Mouse (Mus musculus): ENCODE measurements around the gene Gm6217.
A peak's percentile ranks its signal among the peaks of the same experiment; 100 is the strongest.
"Not testable (repeated sequence)": the region's sequence is repeated elsewhere in the genome, so short reads cannot be mapped to it uniquely, and the experiment has no call there.

Gm6217 gene

GRCm38 (mm10) chr1:82931326-82931725 is at the start of gene Gm6217:
TSS of gene Gm6217 (minus strand) at chr1:82931399.
- not testable (repeated sequence) for DNase-seq (ENCODE audit: low spot score)

DNA sequence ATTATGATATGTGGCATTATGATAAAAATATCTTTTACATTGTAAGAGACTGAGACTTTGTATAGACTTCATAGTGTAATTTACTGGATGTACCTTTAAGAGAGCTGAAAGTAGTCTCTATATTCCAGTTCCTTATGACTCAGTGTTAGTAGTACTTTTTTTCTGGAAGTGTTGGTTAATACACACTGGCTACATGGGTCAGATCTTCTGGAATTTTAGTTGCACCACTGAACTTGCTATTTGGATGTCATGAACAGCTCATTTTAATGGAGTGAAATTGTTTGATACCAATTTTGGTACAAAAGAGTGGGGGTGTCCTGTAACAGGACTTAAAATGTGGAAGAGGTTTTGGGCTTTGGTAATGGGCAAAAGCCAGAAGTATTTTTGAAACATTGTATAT is 46.6 kb upstream of the Gm6217 start:
- no peak for DNase-seq (ENCODE audit: low spot score)

GRCm38 (mm10) chr1:82975750-82976149 is 44.6 kb upstream of the Gm6217 start:
- no peak for DNase-seq (ENCODE audit: low spot score)

DNA sequence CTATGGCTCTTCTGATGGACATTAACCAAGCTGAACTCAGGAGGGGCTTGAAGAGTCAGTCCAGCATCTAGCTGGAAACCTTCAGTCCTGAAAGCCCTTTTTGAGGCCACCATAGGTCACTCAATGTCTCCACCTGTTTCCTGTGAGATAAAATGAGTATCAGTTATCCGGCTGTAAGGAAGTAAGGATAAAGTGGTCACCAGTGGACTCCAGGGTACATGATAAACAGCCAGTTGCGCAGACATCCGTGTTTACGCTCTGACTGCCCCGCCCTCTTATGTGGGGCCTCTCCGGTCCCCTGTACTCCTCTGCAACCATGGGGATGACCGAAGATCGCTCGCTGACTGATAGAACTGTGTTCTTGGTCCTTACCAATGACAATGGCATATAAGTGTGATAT is 43.1 kb upstream of the Gm6217 start:
- DNase-seq (ENCODE audit: low spot score), result no peak

- DNase-seq (ENCODE audit: low spot score), result no peak
Observed at GRCm38 (mm10) chr1:82973901-82974300, 42.7 kb upstream of the Gm6217 start.

- peak; percentile 21 for DNase-seq (ENCODE audit: low spot score)
Observed at GRCm38 (mm10) chr1:82973244-82973643, 42.0 kb upstream of the Gm6217 start.

DNA sequence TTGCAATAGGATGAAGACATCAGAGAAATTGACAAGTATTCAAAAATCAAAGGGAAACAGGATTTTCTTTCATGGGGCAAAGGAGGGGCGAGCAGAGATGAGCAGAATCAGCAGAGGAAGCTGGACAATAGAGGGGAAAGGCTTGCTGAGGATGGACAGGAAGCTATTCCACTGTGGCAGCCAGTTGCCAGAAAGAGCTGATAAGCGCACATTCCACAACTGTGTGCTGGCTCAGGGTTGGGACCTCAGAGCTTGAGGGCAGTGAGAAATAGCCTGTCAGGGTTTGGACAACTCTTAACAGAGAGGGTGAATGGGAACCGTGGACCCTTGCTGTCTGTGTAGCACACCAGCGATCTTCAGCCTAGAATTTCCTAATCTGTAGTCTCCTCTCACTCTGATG is 40.8 kb upstream of the Gm6217 start:
- DNase-seq (ENCODE audit: low spot score), result peak; percentile 16

DNA sequence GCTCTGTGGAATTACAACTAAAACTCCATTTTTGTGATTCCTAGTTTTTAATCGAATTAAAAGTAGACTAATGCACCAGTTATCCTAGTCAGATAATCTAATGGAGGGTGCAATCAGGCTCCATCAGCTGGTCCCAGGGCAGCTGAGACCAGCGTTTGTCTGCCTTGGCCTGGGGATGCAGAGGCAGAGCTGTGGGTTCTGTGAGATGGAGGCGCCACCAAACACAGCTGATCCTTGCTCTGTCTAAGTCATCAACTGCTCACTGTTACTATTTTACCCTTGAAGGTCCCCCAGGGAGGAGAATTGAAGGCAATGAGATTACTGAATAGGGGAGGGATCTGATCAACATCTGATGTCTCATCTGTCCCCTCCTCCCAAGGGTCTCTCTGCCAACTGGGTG is 35.2 kb upstream of the Gm6217 start:
- DNase-seq (ENCODE audit: low spot score), result no peak

DNA sequence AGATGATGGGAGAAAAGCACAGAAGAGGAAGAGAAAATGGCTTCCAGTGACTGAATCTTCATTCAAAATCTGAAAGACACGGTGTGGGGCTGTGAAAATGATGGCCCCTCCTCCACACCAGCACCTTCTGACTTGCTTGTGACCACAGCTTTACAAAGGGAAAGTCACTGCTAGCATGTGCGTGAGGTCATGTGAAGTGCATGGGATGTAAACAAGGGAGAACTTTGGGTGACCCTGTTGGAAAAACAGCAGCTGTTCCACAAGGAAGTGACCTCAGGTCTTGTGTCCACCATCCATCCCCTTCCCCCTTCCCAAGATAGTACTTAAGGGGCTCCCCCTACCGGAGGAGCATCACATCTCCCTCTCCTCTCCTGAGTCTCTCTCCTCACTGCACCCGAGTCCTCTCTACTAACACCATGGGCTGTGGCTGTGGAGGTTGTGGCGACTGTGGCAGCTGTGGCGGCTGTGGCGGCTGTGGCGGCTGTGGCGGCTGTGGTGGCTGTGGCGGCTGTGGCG is 28.7 kb upstream of the Gm6217 start, which contains the start of gene Gm47955:
Gene Gm47955, plus strand, starts transcription at position 417 of the 516 bp plus-strand sequence.
- DNase-seq (ENCODE audit: low spot score), result no peak

GRCm38 (mm10) chr1:82955913-82956312 is 24.7 kb upstream of the Gm6217 start, which contains the start of gene Gm7544:
TSS of gene Gm7544 (minus strand) at chr1:82956013.
- DNase-seq (ENCODE audit: low spot score), result not testable (repeated sequence)

- DNase-seq (ENCODE audit: low spot score), result no peak
Observed at GRCm38 (mm10) chr1:82948601-82949000, 17.4 kb upstream of the Gm6217 start.

DNA sequence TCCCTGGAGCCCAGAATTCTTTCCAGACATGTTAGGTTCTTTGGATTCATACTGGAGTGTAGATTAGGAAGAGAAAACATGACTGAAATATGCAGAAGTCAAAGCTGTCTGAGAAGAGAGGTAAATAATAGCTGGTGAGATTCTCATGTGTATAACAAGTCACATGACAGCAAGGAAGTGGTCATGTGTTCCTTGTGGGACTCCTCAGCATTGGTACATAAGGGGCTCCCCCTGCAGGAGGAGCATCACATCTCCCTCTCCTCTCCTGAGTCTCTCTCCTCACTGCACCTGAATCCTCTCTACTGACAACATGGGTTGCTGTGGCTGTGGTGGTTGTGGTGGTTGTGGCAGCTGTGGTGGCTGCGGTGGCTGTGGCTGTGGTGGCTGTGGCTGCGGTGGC is 14.8 kb upstream of the Gm6217 start:
- not testable (repeated sequence) for DNase-seq (ENCODE audit: low spot score)

DNA sequence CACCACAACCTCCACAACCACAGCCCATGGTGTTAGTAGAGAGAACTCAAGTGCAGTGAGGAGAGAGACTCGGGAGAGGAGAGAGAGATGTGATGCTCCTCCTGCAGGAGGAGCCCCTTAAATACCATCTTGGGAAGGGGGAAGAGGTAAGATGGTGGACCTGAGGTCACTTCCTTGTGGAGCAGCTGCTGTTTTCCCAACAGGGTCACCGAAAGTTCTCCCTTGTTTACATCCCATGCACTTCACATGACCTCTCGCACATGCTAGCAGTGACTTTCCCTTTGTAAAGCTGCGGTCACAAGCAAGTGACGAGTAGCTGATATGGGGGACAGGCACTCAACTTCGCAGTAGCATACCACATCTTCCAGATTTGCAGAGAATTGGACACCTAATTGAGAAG is 12.1 kb upstream of the Gm6217 start, which contains the start of gene A030003K21Rik:
Gene A030003K21Rik, minus strand, starts transcription at position 94 of the 400 bp plus-strand sequence.
- DNase-seq (ENCODE audit: low spot score), result not testable (repeated sequence)

GRCm38 (mm10) chr1:82942505-82942904 is 11.3 kb upstream of the Gm6217 start:
- not testable (repeated sequence) for DNase-seq (ENCODE audit: low spot score)

GRCm38 (mm10) chr1:82938666-82939065 is 7.5 kb upstream of the Gm6217 start:
- no peak for DNase-seq (ENCODE audit: low spot score)

DNA sequence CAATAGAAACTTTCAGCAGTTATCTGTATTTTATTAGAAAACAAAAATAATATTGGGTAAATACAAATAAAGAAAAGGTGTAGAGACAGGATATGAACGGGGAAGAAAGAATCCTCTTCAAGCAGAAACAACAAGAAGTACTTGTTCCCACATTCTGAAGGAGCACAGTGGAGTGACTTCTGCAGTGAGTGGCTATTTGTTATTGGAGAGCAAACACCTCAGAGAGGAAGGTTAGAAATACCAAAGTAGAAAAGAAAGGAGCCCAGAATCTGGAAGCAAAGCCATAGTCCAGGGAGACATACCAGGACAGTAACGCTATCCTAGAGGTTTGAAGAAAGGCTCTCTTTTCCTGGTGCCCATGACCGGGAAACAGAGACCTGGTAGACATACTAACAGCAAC is 641 bp downstream of the Gm6217 start:
- DNase-seq (ENCODE audit: low spot score), result not testable (repeated sequence)

DNA sequence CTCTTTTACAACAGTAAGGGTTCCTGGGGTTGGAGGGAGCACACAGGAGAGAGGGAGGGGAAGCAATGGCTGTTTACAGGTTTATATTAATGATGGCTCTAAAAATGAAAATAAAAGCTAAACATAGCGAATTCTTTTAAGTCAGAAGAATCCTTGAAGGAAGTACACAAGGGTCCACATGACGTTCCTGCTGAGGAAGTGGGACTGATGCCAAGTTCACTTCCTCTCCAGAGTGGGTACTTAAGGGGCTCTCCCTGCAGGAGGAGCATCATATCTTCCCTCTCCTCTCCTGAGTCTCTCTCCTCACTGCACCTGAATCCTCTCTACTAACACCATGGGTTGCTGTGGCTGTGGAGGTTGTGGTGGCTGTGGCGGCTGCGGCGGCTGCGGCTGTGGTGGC is 6.5 kb downstream of the Gm6217 start, which contains the start of gene A030014E15Rik:
Gene A030014E15Rik, plus strand, starts transcription at position 268 of the 400 bp plus-strand sequence.
- no peak for DNase-seq (ENCODE audit: low spot score)

GRCm38 (mm10) chr1:82913434-82913833 is 17.8 kb downstream of the Gm6217 start:
- not testable (repeated sequence) for DNase-seq (ENCODE audit: low spot score)

DNA sequence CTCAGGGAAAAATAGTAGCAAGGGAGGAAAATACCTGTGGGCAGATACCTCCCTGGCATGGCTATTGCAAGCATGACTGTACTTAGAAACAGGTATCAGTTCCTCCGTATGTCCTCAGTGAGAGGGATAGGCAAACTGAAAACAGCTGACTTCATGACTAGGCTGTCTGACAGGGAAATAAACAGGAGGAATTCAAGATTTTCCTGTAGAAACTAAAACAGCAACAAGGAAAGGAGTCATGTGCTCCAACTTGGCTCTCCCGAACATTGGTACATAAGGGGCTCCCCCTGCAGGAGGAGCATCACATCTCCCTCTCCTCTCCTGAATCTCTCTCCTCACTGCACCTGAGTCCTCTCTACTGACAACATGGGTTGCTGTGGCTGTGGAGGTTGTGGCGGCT is 18.2 kb downstream of the Gm6217 start, which contains the start of gene A030005L19Rik:
Gene A030005L19Rik, plus strand, starts transcription at position 301 of the 400 bp plus-strand sequence.
- no peak for DNase-seq (ENCODE audit: low spot score)

GRCm38 (mm10) chr1:82905886-82906285 is 25.3 kb downstream of the Gm6217 start:
- DNase-seq (ENCODE audit: low spot score), result no peak

- DNase-seq (ENCODE audit: low spot score), result no peak
Observed at GRCm38 (mm10) chr1:82901201-82901600, 30.0 kb downstream of the Gm6217 start.

- DNase-seq (ENCODE audit: low spot score), result no peak
Observed at GRCm38 (mm10) chr1:82900567-82900966, 30.6 kb downstream of the Gm6217 start.

DNA sequence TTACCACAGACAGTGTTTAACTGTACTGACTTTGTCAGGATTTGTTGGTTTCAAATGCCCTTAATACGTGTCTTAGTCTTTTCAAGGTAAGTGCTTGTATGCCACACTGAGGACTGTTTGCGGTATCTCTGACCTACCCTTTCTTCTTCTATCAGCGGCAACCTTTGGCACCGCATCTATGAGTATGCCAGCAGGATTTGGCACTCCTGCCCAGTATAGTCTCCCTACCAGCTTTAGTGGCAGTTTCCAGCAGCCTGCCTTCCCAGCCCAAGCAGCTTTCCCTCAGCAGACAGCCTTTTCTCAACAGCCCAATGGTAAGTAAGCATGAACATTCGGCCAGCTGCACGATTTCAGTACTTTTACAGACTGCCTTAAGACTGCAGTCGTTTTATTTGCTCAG is 37.9 kb downstream of the Gm6217 start:
- DNase-seq (ENCODE audit: low spot score), result no peak

Data from adipocyte (in vitro differentiated cells).